ENCODE assay signal across 8 mouse cellular contexts in genomic region chr5:64852656-64853398, GRCm38 (mm10). TPM values are rescaled to one million over a fixed set of nuclear protein-coding genes. Genes with fewer than 3 reads are reported as not detected.
A peak's percentile ranks its signal among the peaks of the same experiment; 100 is the strongest.
DNase-seq lines count a peak whose midpoint lies in the region; ATAC-seq and TF ChIP-seq lines count a peak whose summit lies in the region.
"Had no signal": no experiment of that assay in that cellular context is flagged by ENCODE, and none has a peak within 500 bp of the region (broad histone marks: within the 10 kb centered on the region; RNA-seq: fewer than 3 reads in every experiment).

No protein-coding gene starts in this region.

- WGBS in lung, postnatal 0 days: 24% methylated on average over 5 of the region's 5 CpGs

- H3K27me3 ChIP-seq in lung, postnatal 0 days (replicated peaks; ENCODE audit: insufficient read depth, low read length): no peaks in the 10 kb centered on the region
- H3K27me3 ChIP-seq: midbrain, embryonic 13.5 days had no signal

- H3K4me3 ChIP-seq in lung, postnatal 0 days (ENCODE audit: low read depth, low read length): no peak overlapping the region
- H3K4me3 ChIP-seq: midbrain, embryonic 13.5 days had no signal

- no peak overlapping the region for H3K9ac ChIP-seq in lung, postnatal 0 days (replicated peaks; ENCODE audit: low read depth)
- H3K9ac ChIP-seq: midbrain, embryonic 13.5 days had no signal

- 0 out of 2 replicates have a peak, but pooled peaks have one; percentile 11 for TF ChIP-seq CTCF in lung, postnatal 0 days (IDR thresholded peaks at IDR 0.05)

- no peaks in the 10 kb centered on the region for H3K9me3 ChIP-seq in lung, postnatal 0 days (ENCODE audit: low read length)

- peak; percentile 48 for TF ChIP-seq EP300 in lung, postnatal 0 days (IDR thresholded peaks at IDR 0.05)

- peak; percentile 57 for ATAC-seq in lung, postnatal 0 days
- peak; percentile 76 for ATAC-seq in common myeloid progenitor, adult 5-6 weeks (replicated peaks; ENCODE audit: low read depth, poor library complexity, severe bottlenecking)
- ATAC-seq in megakaryocyte, adult 5-6 weeks (ENCODE audit: poor library complexity, severe bottlenecking): no peak
- ATAC-seq: midbrain, embryonic 13.5 days had no signal

- peak; percentile 66 for DNase-seq in lung, postnatal 0 days (ENCODE audit: low spot score)
- DNase-seq in lung, postnatal 10 days: no peak
- DNase-seq in kidney, adult 18-20 months: peak; percentile 60
- peak; percentile 58 for DNase-seq in retina, postnatal 1 day
- no peak for DNase-seq in cerebellum, postnatal 14 days

- no peaks in the 10 kb centered on the region for H3K36me3 ChIP-seq in lung, postnatal 0 days (ENCODE audit: insufficient read depth, low read length)
- H3K36me3 ChIP-seq: midbrain, embryonic 13.5 days had no signal

- H3K27ac ChIP-seq in lung, postnatal 0 days (ENCODE audit: low read length): no peak overlapping the region
- H3K27ac ChIP-seq: midbrain, embryonic 13.5 days had no signal

- H3K4me2 ChIP-seq in lung, postnatal 0 days (replicated peaks; ENCODE audit: low read depth, low read length): no peak overlapping the region
- H3K4me2 ChIP-seq: midbrain, embryonic 13.5 days had no signal

- no peaks in the 10 kb centered on the region for H3K4me1 ChIP-seq in lung, postnatal 0 days (ENCODE audit: insufficient read depth, low read depth, low read length)

RNA-seq across cellular contexts. Expression of gene Klf3, which starts 49.6 kb away (rescaled TPM):
- polyA plus RNA-seq in lung, postnatal 0 days (2015; fragmentation: Nextera tagmentation; extraction: Ambion mirVana): 89.7 and 104 TPM in 2 replicates
- 19.0 and 21.5 TPM in 2 replicates for total RNA-seq in common myeloid progenitor, adult 5-6 weeks (2017)
- 114 and 119 TPM in 2 replicates for total RNA-seq in megakaryocyte, adult 5-6 weeks (2015)
- total RNA-seq in megakaryocyte, adult 5-6 weeks (2017): 43.4 and 55.4 TPM in 2 replicates

Comparison
In these comparisons a context has a peak if more than half of its experiments do, and no peak if none do; other contexts are left out.
1. DNase-seq: peak in lung, postnatal 0 days (single experiment), kidney, adult 18-20 months (single experiment) and retina, postnatal 1 day (single experiment); none in lung, postnatal 10 days (single experiment) and cerebellum, postnatal 14 days (0 of 2).